Mouse (Mus musculus) retina, adult 2 months (tissue): Measurements from ENCODE around the gene Smyd4.

Experiments
- DNase-seq: peaks from one replicate; pipeline ENCODE4 v3.0.0-alpha.2; 2012; ENCODE audit warnings: low read depth, low spot score

Smyd4 gene

DNA sequence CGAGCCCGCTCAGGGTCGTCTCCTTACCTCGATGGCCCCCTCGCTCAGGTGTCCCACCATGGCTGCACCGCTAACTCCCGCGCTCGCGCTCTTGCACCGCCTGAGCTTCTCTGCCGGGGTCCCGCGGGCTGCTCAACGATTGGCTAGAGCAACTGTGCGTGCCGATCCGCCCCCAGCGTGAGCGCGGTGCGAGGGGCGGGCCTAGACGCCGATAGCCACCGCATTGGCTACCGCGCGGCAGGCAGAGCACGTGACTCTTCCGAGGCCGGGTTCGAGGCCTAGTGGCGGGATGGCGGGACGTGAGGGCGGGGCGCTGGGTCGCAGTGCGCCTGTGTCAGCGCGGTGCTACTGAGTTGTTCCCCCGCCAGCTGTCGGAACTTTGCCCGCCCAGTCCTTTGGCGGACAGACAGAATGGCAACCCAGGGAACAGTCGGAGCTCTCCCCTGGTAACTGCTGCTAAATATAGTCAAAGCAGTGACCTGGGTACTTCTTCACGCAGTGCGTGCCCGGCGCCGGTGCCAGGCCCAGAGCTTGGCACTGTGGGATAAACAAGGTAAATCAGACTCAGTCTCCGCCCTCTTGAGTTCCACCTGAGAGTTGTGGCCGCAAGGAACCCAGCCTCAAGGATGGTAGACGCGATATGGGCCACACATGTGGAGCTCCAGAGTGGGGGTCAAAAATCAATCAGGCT is at the start of gene Smyd4, which contains the start of gene Rpa1:
Gene Smyd4 (plus strand): TSS at position 235 of the 691 bp plus-strand sequence.
Gene Rpa1 (minus strand): TSS at position 126 of the 691 bp plus-strand sequence.
- DNase-seq = peak; percentile 81

DNA sequence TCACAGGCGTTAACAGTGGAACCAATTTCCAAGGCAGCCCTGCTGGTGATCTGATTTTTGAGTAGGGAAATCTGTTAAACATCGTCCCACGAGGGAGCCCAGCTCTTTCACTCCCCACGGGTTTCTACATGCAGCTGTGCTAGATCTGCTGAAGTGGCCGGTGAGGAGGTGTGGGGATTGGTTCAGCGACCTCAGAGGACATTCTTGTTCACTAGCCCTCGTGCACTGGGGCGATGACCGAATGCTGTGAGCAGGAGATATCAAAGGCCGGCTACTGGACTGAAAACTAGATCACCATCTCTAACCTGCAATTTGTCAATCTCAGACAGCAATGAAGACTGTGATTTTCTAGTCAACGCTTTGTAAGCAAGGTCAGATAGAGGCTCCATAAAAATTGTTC is 49.7 kb upstream of the Smyd4 start:
- no peak for DNase-seq

DNA sequence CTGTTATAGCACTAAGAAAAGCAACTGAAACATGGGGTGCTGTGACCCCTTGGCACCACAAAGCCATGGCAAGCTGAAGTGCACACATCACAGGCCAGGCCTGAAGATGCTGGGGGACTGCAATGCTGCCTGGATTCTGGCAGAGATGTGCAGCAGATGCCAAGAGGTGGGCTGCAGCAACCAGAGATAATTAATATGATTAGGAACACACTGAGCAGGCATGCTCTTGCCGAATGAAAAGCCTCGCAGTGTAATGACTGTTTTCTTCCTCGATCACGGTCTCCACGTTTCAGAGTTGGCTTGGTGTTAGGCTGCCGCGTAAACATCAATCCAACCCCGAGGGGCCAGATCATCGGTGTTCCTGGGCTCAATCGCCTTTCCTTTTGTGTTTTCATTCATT is 48.4 kb upstream of the Smyd4 start:
- DNase-seq = no peak

DNA sequence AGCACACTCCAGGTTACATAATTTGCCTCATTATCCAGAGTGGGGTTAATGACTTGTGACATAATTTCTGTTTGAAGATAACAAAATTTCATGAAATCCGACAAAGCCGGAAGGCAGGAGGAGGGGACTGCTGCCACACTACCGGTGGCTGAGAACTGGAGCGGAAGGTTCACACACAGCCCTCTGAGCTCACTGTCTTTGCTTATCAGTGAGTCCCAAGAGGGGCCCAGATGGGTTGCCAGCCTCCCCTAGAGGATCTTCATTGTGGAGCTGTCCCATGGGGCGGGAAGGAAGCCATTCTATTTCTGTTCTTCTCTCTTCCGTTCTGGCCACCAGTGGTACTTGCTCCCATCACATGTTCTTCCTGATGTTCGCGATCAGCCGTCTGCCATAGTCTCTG is 47.3 kb upstream of the Smyd4 start:
- no peak for DNase-seq

DNA sequence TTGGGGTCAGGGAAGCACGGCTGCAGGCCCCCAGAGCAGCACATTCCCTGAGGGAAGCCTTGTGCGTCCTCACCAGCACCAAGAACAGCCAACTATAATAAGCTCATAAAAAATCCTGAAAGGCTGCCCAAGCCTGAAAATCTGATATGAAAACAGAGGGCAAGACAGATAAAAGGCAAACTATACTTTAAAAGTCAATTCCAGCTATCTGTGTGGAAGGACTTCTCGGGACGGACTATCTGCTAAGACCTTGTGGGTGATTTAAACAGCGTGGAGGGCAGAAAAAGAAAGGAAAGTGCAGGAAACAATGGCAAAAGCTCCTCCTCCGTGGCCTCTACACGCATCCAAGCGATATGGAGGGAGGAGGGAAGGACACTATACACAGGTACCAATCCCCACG is 43.4 kb upstream of the Smyd4 start:
- DNase-seq = no peak

DNA sequence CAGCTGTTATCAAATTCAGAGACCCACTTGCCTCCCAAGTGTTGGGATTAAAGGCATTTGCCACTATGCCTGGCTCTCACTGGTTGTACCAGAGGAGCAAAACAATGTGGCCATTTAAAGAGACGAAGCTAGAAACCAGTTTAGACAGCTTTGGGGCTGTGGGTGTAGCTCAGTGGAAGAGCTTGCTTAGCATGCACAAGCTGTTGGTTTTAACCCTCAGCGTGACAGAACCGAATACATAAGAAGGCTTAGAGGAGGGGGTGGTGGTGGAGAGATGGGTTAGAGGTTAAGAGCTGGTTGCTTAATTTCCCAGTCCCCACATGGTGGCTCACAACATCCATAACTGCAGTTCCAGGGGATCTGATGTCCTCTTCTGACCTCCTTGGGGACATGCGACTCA is 39.6 kb upstream of the Smyd4 start:
- DNase-seq = no peak

DNA sequence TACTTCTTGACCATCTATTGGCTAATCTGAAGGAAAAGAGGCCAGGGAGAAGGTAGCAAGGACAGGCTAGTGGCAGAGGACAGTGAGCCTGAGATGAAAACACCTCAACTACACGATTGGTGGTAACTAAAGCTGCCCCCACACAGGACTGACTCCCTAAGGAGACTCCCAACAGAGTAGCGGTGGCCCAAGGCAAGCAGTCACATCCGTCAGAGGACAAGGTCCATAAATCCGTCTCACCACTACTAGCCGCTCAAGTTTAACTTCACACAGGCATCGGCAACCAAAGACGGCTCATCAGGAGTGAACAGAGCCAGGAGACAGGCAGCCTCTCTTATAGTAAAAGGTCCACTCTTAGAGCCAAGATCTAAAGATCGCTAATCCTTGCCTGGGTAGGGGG is 37.4 kb upstream of the Smyd4 start:
- DNase-seq = no peak

DNA sequence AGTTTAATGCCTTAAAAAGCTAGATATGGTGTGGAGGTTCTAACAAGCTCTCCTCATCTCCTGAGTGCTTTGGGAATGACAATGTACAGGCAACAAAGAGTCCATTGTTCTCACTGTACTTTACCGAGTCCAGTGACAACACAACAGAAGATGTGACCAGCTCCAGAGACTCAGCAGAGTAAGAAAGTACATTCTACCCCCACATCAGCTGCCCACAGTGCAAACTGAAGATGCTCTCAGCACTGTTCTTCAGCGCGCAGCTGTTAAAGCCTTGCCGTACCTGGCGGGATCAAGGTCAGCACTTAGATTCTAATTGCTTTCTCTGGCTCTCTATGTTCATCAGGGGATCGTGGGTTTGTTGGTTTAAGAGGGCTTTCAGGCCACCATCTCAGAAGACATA is 36.5 kb upstream of the Smyd4 start:
- no peak for DNase-seq

DNA sequence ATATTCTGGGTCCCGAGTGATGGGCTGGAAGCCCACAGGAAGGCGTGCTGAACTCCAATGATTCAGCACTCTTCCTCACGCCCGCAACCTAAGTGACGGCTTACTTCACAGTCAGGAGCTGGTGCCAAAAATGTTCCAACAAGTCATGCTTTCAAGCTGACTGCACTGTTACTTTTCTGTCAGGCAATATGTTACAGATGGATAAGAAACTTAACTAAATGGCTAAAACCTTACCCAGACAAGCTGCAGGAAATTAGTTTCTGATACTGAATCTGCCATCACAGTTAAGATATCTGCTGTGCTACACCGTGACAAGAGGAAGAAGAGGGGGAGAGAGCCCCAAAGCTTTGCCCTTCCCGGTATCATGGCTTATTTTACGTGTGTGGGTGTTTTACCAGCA is 34.4 kb upstream of the Smyd4 start:
- DNase-seq = no peak

DNA sequence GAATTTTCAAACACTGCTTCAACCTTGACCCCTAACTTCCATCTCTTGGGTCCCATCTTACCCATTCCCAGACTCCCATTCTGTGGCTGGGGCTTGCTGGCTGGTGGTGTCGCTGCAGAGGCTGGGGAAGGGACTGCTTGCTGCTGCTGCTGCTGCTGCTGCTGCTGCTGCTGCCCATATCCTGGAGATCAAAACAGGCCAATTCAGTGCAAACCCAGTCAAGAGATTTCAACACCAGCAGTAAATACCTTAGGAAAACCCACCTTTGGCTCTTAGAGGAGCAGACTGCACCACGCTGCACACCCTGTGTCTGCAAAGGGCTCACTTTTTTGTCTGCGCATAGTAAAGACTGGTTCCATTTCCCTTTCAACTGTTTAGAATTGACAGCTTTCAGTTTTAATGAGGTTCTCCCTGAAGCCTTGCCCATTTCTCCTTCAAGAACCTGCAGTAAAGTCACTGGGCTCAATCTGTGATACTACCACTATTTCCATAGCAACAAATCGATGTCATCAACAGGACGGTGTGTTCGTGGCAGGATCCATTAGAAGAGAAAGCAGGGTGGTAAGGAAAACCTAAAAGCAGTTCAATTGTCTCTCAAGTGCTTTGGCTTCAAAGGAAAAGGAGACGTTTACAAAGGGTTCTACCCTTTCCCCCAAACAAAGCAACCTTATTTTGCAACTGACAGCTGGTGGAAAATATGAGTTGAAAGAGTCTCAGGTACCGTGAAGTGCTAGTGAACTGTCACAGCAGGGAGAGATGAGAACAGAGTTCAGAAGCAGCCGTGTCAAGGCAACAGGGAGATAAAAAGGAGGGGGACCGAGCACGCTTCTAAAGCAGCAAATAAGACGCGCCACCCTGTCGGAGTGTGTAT is 29.6 kb upstream of the Smyd4 start:
- DNase-seq = no peak

DNA sequence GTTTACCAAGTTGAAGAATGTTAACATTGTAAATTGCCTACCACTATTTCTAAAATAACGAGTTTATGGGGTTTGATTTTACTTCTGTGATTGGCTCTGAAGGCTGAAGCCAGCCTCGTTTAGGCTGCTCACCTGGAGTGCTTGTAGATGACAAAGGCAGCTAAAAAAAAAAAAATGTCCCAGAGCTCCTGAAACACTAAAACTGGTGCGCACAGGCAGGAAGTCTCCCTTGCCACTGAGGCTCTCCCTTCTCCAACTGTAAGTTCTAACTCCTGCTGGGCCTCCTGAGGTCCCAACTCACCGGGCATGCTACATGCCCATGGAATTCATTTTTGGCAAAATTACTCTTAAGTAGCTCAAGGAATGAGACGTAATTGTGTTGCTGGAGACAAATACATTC is 29.0 kb upstream of the Smyd4 start:
- no peak for DNase-seq

DNA sequence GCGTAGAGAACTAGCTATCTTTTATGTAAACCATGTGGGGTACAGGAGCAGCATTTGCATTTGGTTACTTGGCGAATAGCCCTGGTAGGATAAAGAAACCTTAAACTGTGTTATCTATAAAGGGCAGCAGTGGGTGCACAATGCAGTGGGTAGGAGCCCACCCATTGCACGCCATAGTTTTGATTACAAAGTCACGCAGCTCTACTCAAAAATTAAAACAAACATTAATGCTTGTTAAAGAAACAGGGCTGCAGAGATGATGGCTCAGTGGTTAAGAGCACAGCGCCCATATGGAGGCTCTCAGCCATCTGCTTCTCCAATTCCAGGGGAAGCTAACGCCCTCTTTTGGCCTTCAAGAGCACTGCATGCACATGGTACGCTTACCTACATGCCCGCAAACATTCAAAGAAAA is 24.9 kb upstream of the Smyd4 start:
- no peak for DNase-seq

DNA sequence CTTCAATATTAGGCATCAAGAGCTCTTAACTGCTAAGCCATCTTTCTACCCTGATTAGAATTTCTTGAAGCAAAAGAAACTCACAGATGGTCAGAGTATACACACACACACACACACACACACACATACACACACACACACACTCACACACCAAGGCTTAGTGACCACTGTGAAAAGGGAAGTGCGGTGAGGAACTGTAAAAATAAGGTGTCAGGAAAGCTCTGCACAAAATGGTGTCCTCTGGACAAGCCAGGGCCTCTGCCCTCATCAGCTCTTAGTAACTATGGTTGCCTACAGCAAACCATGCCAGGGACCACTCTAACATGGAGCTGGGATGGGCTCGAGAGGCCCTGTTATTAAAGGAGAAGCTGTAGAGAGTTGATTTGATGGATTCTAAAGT is 23.8 kb upstream of the Smyd4 start:
- DNase-seq = no peak

DNA sequence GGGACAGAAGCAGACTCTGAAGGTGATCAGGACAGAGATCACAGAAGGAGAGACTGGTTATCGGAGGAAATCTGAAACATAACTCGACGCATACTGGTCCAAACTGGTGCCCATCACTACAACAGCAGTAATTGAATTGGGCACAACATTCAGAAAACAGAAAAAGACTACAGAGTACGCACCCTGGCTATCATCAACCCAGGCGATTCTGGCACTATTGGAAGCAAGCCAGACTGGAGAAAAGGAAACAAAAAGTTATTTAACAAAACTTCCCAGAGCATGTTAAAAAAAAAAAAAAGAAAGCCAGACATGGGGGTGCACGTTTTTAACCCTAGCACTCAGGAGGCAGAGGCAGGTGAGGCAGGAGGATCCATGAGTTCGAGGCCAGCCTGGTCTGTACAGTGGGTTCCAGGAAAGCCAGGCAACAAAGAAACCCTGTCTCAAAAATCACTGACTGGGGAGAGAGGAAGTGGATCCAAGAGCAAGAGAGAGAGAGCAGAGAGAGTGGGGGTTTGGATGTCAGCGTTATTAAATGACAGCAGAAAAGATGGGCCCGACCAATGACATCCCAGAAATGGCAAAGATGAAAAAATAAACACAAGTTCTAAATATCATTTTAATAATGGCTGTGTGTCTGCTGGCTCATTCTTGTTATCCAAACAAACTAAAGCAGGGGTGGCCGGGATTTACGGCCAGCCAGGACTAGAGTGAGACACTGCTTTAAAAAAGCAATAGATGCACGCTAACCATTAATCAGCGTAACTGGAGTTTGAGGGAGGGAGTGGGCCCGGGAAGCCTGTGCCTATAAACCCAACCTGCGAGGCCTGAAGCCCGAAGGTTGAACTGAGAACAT is 22.9 kb upstream of the Smyd4 start:
- no peak for DNase-seq

DNA sequence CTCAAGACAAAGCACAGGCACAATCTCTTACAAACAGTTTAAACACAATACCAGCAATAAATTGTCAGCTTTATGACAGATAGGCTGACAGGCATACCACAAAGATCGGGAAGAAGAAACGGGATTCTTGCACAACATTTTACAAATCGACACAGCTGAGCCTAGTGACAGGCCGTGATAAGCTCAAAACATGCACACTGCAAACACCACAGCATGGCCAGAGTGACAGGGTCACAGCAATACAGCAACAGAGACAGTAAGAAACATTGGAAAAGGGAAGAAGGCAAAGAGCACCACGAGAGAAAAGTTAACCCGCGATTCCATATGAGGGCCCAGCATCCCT is 22.3 kb upstream of the Smyd4 start:
- no peak for DNase-seq

DNA sequence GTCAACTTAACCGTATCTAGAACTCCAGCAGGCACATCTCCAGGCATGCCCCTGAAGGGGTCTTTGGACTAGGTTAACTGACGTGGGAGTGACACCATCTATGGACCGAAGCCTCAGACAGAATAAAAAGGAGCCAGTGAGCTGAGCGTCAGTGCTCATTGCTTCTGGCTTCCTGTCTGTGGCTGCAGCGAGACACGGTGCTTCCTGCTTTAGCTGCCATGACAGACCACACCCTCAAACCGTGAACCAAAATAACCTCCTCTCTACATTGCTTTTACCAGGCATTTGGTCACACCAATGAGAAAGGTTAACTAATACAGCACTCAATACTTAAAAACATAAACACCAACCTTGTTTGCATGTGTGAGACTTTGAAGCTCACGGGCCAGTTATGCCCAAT is 11.6 kb upstream of the Smyd4 start:
- DNase-seq = no peak

DNA sequence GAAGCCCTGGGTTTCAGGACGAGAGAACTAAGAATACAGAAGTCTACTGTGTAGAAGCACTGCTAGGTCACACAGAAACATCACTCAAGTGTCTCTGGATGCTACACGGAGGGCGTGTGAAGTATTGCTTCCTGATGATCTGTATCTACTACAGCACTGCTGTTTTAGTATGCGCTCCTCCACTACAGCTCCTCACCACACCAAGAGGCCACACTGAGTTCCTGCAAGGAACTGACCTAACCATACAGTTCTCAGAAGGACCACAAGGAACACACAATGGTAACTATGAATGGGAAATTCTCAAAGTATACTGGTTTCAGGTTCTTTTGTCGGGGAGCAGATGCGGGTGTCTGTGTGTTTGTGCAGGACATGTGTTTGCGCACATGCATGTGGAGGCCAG is 11.0 kb upstream of the Smyd4 start:
- DNase-seq = no peak

DNA sequence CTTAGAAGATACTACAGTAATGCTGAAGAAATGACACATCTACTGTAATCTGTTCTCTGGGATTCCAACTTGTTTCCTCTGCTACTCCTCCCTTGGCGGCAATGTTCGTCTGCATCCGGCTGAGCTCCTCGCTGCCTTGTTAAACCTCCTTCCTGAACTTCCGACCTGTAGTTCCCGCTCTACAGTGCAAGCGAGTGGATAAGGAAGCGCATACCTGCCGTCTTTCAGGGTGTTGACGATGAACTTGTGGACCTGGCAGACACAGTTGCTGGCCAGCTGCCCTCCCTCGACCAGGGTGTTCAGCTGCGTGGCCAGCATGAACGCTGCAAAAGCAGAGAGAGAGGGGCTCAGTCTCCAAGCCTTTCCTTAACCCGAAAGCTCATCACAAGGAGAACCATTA is 8.2 kb upstream of the Smyd4 start:
- no peak for DNase-seq

DNA sequence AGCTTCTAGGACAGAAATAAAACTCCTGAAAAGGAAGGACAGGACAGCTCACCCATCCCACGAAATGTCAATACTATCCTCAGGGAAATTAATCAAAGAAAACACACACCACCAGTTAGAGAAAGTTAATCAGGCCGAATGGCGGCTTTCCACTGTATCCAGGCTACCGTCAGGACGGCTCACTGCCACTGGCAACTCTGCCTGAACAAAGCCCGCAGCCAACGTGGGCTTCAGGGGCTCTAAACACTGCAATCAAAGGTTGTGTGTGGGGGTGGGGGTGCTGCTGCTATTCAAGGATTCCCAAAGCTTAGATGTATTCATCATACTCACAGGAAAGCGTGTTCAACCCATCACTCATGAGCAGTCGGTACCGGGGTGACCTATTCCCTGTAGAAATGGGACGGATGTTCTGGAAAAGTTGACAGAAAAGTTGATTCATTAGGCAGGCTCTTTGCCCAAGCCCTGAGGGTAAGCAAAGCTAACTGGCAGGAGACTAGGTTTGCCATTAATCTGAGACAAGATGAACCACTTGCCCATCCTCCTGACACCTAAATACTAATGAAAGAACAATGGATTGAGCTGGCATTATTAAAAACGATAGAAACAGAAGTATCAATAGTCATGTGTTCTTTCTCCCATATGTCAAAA is 7.4 kb upstream of the Smyd4 start:
- no peak for DNase-seq

DNA sequence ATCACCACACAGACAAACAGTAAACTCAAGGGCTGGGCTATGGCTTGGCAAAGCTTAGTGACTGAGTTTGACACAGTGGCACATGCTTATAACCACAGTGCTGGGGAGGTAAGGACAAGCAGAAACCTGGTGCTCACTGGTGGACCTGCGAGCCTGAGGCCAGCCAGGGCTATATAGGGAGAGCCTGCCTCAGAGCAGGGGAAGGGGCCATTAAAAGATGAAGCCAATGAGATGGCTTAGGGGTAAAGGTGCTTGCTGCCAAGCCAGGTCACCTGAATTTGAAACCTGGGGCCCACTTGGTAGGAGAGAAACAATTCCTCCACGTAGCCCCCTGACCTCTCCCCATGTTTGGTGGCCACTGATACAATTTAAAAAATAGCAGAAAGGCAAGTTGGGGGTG is 5.1 kb upstream of the Smyd4 start:
- no peak for DNase-seq

DNA sequence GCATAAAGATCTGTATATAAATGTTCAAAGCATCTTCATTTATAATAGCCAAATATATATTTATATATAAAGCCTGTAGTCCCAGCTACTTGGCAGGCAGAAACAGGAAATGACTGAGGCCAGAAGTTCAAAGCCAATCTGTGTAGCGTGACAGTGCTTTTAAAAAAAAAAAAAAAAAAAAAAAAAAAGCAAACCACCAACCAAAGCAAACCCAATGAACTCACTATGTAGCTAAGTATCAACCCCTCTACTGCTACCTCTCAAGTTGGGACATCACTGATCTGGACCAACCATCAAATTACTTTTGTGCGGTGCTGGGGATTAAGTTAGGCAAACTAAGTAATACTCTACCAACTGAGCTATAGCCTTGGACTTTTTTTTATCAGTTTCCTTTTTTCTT is 4.1 kb upstream of the Smyd4 start:
- DNase-seq = no peak

DNA sequence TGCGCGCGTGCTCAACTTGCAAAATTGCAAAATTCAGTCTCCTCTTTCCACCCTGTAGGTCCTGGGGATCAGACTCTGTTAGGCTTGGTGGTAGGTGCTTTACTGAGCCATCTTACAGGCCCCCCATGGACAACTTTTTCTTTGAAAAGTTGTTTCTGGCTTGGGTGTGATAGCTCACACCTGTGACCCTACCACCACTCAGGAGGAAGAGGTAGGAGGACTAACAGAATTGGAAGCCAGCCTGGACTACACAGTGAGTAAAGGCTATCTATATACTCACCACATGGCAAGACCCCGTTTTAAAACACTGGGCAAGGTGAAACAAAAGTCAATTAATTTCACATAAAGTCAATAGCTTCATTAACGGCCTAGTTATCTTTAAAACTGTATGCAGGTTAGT is 3.5 kb upstream of the Smyd4 start:
- no peak for DNase-seq
